Mouse (Mus musculus) heart, embryonic 11.5 days (tissue): ENCODE results near the gene Ccdc169. TPM values are rescaled to one million over a fixed set of nuclear protein-coding genes. Genes with fewer than 3 reads are reported as not detected.

ENCODE experiments used
- ATAC-seq: fragments of 200-750 bp; cut with Nextera tagmentation; replicated peaks from 2 replicates; pipeline ENCODE4 v1.8.0; 2017; ENCODE audit warnings: moderate library complexity; ENCODE audit not compliant: insufficient number of reproducible peaks, low FRiP score, low TSS enrichment
- H3K27ac ChIP-seq: fragments of 300-500 bp; sonication (generic); 2 replicates; pipeline ENCODE4 v1.5.1; 2014; ENCODE audit warnings: mild to moderate bottlenecking, low read depth, low read length
- H3K27me3 ChIP-seq: fragments of 300-500 bp; sonication (generic); 2 replicates; pipeline ENCODE4 v1.6.1; 2014; ENCODE audit warnings: mild to moderate bottlenecking, low read length, mixed read lengths; ENCODE audit not compliant: control insufficient read depth, insufficient read depth
- H3K36me3 ChIP-seq: fragments of 300-500 bp; sonication (generic); 2 replicates; pipeline ENCODE4 v1.6.1; 2014; ENCODE audit warnings: mild to moderate bottlenecking, low read length, moderate library complexity, mixed read lengths; ENCODE audit not compliant: control insufficient read depth, insufficient read depth
- H3K4me1 ChIP-seq: fragments of 300-500 bp; sonication (generic); 2 replicates; pipeline ENCODE4 v1.6.1; 2014; ENCODE audit warnings: low read length; ENCODE audit not compliant: control insufficient read depth, insufficient read depth
- H3K4me2 ChIP-seq: fragments of 300-500 bp; sonication (generic); 2 replicates; pipeline ENCODE4 v1.6.1; 2014; ENCODE audit warnings: mild to moderate bottlenecking, moderate library complexity
- H3K4me3 ChIP-seq: fragments of 300-500 bp; sonication (generic); 2 replicates; pipeline ENCODE4 v1.5.1; 2014; ENCODE audit warnings: low read depth, low read length
- H3K9ac ChIP-seq: fragments of 300-500 bp; sonication (generic); 2 replicates; pipeline ENCODE4 v1.6.1; 2014; ENCODE audit warnings: mild to moderate bottlenecking, low read depth, low read length, moderate library complexity
- H3K9me3 ChIP-seq: fragments of 300-500 bp; sonication (generic); replicated peaks from 2 replicates; pipeline ENCODE4 v1.6.1; 2016; ENCODE audit warnings: low read length; ENCODE audit not compliant: control insufficient read depth
- WGBS: fragments of 180-500 bp; shearing (Covaris S2); extraction: QIAGEN DNeasy Blood & Tissue Kit; methylation state at CpG from one replicate; pipeline ENCODE4 v1.1.7; 2014; ENCODE audit not compliant: insufficient replicate concordance; 5-methylcytosine and 5-hydroxymethylcytosine counted together
- polyA plus RNA-seq: library from polyadenylated mRNA; unstranded; fragments of >200 nt; fragmentation: Nextera tagmentation; extraction: Ambion mirVana; gene quantifications from 2 replicates; pipeline ENCODE4 v1.2.1, GENCODE M21; 2014

The Ccdc169 gene
- polyA plus RNA-seq, 1 experiment from 2014 or later: not detected

- ATAC-seq: no peak
- no peak overlapping the region for H3K4me2 ChIP-seq
- WGBS: 63% methylated on average over 2 of the region's 2 CpGs
- H3K9ac ChIP-seq: no peak overlapping the region
- no peaks in the 10 kb centered on the region; the same call in 1 of the 2 replicates for H3K4me1 ChIP-seq
- no peaks in the 10 kb centered on the region for H3K9me3 ChIP-seq
- no peak overlapping the region for H3K4me3 ChIP-seq
- no peak overlapping the region for H3K27ac ChIP-seq
- no peaks in the 10 kb centered on the region for H3K27me3 ChIP-seq
- no peaks in the 10 kb centered on the region for H3K36me3 ChIP-seq
Observed at GRCm38 (mm10) chr3:55098014-55098413, 39.1 kb upstream of the Ccdc169 start.

GRCm38 (mm10) chr3:55098990-55099389, 38.1 kb upstream of the Ccdc169 start:
- Histone ChIP-seq H3K4me1 (no peaks in the 10 kb centered on the region; the same call in 1 of the 2 replicates), H3K9me3 (no peaks in the 10 kb centered on the region), H3K4me2 (no peak overlapping the region), H3K27me3 (no peaks in the 10 kb centered on the region), H3K27ac (no peak overlapping the region), H3K9ac (no peak overlapping the region), H3K36me3 (no peaks in the 10 kb centered on the region), H3K4me3 (no peak overlapping the region)
- no peak for ATAC-seq
- 68% methylated on average over 11 of the region's 11 CpGs for WGBS

GRCm38 (mm10) chr3:55101092-55101491, 36.0 kb upstream of the Ccdc169 start:
- Histone ChIP-seq H3K27me3 (no peaks in the 10 kb centered on the region), H3K36me3 (no peaks in the 10 kb centered on the region), H3K9ac (no peak overlapping the region), H3K27ac (no peak overlapping the region), H3K4me1 (no peaks in the 10 kb centered on the region; the same call in 1 of the 2 replicates), H3K4me3 (no peak overlapping the region), H3K4me2 (no peak overlapping the region), H3K9me3 (no peaks in the 10 kb centered on the region)
- ATAC-seq: no peak

- Histone ChIP-seq H3K4me3 (no peak overlapping the region), H3K9ac (no peak overlapping the region), H3K4me2 (no peak overlapping the region), H3K27ac (no peak overlapping the region), H3K9me3 (no peaks in the 10 kb centered on the region), H3K4me1 (no peaks in the 10 kb centered on the region), H3K36me3 (no peaks in the 10 kb centered on the region), H3K27me3 (no peaks in the 10 kb centered on the region)
- no peak for ATAC-seq
- 53% methylated on average over 14 of the region's 14 CpGs for WGBS
Observed at GRCm38 (mm10) chr3:55105372-55106023, 31.6 kb upstream of the Ccdc169 start.

DNA sequence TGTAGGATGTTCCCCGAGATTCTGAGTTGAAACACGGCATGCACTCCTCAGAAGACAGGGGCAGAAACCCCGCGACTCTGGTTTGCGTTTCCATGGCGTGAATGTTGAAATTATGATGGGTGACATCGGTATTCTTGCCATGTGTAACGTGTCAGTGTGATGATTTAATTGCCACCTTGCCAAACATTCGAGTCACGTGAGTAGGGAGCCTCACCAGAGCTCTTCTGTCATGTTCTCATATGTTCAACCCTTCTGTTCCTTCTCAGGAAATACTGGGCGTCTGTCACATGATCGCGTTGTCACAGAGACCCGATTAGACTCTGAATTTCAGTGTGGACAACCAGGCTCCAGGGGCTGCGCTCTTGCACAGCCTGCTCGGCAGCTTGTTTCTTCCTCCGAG, 31.1 kb upstream of the Ccdc169 start:
- Histone ChIP-seq H3K36me3 (no peaks in the 10 kb centered on the region), H3K4me2 (no peak overlapping the region), H3K27me3 (no peaks in the 10 kb centered on the region), H3K9ac (no peak overlapping the region), H3K4me1 (no peaks in the 10 kb centered on the region), H3K4me3 (no peak overlapping the region), H3K9me3 (no peaks in the 10 kb centered on the region), H3K27ac (no peak overlapping the region)
- ATAC-seq: no peak
- WGBS: 86% methylated on average over 17 of the region's 17 CpGs

GRCm38 (mm10) chr3:55109097-55109496, 28.0 kb upstream of the Ccdc169 start:
- ATAC-seq: no peak
- Histone ChIP-seq H3K4me2 (no peak overlapping the region), H3K4me1 (no peaks in the 10 kb centered on the region; the same call in 1 of the 2 replicates), H3K27me3 (no peaks in the 10 kb centered on the region), H3K36me3 (no peaks in the 10 kb centered on the region), H3K27ac (no peak overlapping the region), H3K4me3 (no peak overlapping the region), H3K9ac (no peak overlapping the region), H3K9me3 (no peaks in the 10 kb centered on the region)
- WGBS: 78% methylated on average over 4 of the region's 4 CpGs

DNA sequence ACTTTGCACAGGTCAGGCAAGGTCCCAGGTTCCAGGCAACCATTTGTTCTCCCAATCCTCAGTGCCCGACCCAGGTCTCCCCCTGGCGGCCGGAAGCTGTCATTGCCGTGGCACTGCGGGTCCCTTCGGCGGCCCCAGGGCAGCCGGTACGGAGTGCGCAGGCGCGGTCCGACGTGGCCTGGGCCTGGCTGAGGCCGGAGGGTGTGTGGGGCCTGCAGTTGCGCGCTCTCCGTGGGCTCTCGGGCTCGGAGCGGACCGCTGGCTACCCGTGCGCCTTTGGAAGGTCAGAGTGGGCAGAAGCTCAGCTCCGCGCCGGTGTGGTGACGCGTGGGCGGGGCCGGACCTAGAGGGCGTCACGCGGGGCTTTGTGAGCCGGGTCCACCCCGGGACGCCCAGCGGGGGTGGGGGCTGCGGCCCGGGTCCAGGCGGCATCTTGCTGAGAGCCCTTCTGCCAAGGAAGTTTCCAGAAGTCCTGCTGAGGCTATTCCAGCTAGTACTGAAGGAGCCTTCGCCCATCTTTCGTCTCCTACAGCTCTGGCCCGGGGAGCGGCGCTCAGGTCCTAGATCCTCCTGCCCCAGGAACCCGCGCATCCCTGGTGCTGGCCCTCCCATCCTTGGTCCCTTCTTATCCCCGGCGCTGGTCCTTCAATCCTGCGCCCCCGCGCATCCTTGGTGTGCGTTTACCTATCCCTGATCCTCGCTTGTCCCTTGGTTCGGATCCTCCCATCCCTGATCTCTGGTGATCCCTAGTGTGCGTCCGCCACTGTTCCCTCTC, 25.0 kb upstream of the Ccdc169 start, which contains the start of gene Spg20:
Spg20 (plus strand) TSS at position 174 of the 775 bp plus-strand sequence.
- Histone ChIP-seq H3K27ac (peak within 1 kb of the TSS; percentile 86), H3K4me2 (peak within 1 kb of the TSS; percentile 70), H3K27me3 (no peaks in the 10 kb centered on the region), H3K4me3 (peak within 1 kb of the TSS; percentile 82), H3K9me3 (no peaks in the 10 kb centered on the region), H3K36me3 (peaks cover under 1% of the 10 kb centered on the region), H3K9ac (peak within 1 kb of the TSS; percentile 97), H3K4me1 (peaks cover 14% of the 10 kb centered on the region)
- WGBS: under 1% methylated on average over 58 of the region's 58 CpGs
- ATAC-seq: peak; percentile 84

DNA sequence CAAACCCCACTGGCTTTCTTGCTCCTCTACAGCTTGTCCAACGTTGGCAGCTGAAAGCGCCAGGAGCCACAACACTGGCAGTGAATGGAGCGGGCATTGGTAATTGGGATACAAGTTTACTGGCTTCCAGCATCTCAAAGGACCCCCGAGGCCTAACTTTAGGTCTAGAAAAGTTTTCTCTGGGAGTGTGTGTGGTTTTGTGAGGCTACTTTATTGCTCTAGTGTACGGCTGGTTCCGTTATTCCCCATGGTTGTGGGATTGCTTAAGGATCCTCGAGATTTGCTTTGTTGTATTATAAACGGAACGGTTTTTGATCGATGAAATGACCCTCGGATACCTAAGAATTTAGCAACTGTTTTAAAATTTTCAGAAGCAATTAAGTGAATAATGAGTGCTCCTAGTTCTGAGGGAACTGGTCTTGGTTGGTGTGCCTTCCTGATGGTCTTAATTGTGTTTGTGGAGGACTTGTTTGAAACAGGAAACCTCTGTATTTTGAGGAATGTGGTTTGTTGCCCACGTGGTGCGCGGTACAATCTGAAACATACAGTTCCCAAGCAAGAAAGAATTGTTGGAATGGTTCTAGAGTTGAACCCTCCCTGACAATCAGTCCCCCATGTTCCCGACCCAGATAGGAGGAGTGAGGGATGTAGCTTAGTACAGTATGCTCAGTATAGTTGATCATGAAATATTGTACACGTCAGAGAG, 24.3 kb upstream of the Ccdc169 start:
- WGBS: 50% methylated on average over 16 of the region's 16 CpGs
- Histone ChIP-seq H3K27me3 (no peaks in the 10 kb centered on the region), H3K4me1 (peaks cover 14% of the 10 kb centered on the region), H3K27ac (peak overlapping the region; percentile 86), H3K9ac (peak overlapping the region; percentile 97), H3K9me3 (no peaks in the 10 kb centered on the region), H3K36me3 (peaks cover 8% of the 10 kb centered on the region), H3K4me2 (peak overlapping the region; percentile 70), H3K4me3 (peak overlapping the region; percentile 82)
- ATAC-seq: no peak
